Mouse (Mus musculus): ENCODE data around the gene Egln3.

The Egln3 gene

DNA sequence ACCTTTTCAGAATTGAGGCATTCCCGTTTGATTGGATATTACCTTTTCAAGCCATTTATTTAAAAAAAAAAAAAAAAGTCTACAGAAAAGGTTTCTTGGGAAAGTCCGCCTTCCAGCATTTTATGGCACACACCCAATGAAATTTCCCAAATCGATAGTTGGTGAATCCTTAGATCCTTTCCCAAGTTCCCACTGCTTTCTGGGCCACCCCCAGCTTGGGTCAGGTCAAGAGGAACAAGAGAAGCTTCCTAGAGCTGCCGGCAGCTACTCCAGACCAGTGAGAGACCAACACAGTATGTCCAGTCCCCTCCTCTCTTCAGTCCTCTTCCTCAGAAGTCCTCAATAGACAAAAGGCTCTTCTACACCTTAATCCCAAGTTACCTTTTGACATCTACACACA, 40.5 kb downstream of the Egln3 start:
- DNase-seq (ENCODE audit: low spot score in 2 of 2) = no peak

DNA sequence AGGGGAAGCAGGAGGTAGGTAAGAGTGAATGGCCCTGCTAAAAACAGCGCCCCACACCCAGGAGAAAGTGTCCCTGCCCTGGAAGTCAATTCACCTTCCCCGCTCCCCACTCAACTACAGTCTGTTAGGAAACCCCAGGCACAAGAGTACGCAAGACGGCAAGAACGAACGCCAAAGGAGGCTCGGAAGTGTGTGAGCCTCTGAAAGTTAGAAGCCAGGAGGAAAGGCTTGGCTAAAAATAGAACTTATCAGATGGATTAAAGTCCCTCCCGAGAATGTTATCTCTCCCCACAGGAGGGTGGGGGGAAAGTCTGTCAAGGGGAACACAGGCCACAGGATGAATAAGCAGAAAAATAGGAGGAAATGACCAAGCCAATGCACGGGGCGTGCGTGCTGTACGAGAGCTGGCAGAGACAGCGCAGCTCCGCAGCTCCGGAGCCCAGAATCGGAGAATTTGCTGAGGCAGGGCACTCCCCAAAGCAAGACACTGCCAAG, 41.0 kb downstream of the Egln3 start:
- DNase-seq (ENCODE audit: low spot score in 2 of 2) = no peak

DNA sequence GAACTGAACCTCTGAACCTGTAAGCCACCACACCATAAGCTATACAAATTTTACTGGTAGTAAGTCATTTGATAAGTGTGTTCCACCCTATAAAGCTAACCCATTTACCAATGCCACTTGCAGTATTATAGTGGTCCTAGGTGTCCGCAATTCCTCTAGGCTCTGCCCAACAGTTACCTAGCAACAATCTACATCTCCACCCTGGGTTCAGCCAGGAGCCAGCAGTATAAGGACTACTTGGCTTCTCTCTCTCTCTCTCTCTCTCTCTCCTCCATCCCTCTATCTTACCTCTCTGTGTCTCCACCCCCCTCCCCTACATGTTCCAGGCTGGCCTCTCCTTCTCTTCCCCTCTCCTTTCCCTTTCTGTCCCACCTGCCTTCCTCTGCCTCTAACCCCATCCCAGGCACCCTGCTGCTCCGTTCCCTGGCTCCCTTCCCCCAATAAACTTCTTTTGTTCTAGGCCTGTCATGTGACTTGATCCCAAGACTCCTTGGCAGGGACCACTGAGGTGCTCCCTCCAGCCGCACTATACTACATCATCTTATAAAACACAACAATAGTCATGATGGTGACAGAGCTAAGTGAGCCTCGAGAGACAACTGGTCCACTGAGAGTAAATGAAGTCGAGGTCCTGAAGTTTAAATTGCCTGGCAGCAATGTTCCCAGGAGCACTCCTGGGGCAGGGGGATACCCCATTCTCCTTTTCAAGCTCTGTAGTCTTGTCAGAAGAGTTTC, 42.0 kb downstream of the Egln3 start:
- no peak for DNase-seq (ENCODE audit: low spot score in 2 of 2)

DNA sequence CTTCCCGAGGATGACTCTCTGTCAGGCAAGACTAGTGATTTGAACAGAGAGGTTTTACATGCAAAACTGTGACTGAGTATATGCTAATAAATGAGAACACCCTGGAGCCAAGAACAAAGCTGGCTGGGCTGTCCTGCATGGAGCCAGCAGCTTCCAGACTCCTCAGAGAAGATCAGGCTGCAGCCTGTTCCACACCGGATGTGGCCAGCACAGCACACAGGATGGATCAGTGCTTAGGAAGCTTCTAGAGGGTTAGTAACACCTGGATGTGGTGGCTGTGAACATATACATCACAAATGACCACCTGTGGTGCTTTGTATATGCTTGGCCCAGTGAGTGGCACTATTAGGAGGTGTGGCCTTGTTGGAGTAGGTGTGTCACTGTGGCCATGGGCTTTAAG, 43.4 kb downstream of the Egln3 start:
- DNase-seq (ENCODE audit: low spot score in 2 of 2) = no peak

DNA sequence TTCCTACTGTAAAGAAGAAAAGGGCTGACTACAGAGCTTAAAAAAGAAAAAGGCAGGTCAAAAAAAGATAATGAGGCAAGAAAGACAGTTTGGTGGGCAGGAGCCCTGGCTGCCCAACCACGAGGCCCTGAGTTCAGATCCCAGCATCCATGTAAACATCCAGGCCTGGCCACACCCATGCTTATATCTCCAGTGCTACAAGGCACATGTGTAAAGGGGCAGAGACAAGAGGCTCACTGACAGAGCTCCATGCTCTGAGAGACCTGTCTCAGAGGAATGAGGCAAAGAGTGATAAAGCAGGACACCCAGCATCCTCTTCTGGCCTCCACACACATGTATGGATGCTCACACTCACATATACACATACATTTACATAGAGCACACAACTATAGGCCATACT, 48.9 kb downstream of the Egln3 start:
- no peak for DNase-seq (ENCODE audit: low spot score in 2 of 2)

DNA sequence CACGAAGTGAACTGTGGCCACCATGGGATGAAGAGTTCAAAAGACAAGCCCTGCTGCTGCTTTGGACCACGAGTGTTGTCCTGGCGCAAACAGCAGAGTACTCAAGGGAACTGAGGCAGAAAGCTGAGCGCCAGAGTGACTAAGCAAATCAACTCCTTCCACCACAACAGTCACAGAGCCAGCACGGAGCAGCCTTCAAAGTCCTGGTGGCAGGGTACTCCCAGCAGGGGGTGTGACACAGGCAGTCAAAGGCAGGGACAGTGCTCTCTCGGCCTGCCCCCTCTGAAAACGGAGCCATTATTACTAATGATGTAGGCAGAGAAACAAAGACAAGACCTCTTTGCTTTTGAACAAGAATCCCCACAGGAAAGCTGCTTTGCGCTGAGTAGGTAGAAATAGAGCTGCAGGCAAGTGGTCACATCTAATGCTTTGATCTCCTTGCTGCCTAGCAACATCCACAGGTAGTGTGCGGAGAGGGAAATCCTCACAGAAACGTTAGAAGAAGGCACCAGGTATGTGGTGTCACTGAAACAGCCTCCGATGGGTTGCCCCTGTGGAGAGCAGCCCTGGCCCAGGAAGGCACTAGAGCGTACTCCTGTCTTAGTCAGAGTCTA, 56.6 kb downstream of the Egln3 start:
- DNase-seq (ENCODE audit: low spot score in 2 of 2) = no peak
